Mouse (Mus musculus) 416B (cell line): Measurements from ENCODE around the gene Mllt11.

ENCODE experiments used
- DNase-seq: peaks from one replicate; pipeline ENCODE4 v3.0.0; 2011; ENCODE audit warnings: low read depth

The Mllt11 gene

GRCm38 (mm10) chr3:95243086-95243485 is 11.1 kb upstream of the Mllt11 start:
- DNase-seq = no peak

- DNase-seq = no peak
Measured at GRCm38 (mm10) chr3:95241498-95241897, 9.5 kb upstream of the Mllt11 start, which contains the start of gene Gm128. TSS of gene Gm128 (minus strand) at chr3:95241598.

- DNase-seq = no peak
Measured at GRCm38 (mm10) chr3:95240900-95241299, 8.9 kb upstream of the Mllt11 start.

DNA sequence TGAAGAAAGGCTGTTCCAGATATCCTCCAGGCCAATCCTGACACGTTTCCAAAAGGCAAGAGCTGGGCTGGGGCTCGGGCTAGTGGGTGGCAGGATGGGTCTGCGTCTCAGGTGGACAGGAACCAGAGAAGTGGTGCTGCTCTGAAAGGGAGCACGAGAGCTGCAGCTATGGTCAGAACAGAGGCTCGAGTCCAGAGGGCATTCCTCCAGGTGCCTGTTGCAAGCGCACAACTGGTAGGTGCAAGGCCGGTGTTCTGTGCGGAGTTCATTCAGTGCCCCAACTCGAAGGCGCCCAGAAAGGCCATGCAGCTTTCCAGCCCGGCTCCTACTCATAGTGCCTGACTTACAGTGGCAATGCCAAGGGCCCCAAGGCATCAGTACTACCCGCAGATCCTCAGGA is 8.0 kb upstream of the Mllt11 start:
- DNase-seq = no peak

- DNase-seq = peak; percentile 44
Measured at GRCm38 (mm10) chr3:95239022-95239421, 7.1 kb upstream of the Mllt11 start.

GRCm38 (mm10) chr3:95237541-95238099 is 5.6 kb upstream of the Mllt11 start:
- DNase-seq = no peak

- DNase-seq = no peak
Measured at GRCm38 (mm10) chr3:95235386-95236301, 3.7 kb upstream of the Mllt11 start.

DNA sequence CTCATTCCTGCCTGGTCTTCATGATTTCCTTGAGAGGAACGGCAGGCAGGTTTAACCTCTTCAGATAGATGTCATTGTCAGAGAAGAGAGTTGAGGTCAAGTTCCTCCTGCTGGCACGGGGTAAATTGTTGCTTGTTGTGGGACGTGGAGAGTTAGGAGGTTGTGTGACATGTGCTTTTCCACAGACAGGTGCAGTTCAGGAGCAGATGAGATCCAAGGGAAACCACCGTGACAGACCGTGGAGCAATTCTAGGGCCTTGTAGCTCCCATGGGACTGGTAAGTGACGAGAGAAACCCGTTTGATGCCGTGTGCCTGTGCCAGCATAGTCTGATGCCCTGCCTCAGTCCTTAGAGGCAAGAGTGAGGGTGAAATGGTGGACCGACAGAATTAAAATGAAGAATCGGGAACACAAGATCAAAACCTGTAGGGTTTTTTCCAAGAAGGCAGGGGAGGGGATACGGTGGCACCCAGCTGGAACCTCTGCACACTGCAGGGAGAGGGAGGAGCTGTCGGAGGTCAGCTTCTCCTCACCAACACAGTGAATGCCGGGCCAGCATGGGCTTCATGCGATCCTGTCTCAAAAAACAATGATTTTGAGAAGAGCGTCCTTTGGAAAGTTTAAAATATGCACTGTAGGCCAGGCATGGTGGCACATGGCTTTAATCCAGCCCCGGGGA is 1.5 kb upstream of the Mllt11 start:
- no peak for DNase-seq

DNA sequence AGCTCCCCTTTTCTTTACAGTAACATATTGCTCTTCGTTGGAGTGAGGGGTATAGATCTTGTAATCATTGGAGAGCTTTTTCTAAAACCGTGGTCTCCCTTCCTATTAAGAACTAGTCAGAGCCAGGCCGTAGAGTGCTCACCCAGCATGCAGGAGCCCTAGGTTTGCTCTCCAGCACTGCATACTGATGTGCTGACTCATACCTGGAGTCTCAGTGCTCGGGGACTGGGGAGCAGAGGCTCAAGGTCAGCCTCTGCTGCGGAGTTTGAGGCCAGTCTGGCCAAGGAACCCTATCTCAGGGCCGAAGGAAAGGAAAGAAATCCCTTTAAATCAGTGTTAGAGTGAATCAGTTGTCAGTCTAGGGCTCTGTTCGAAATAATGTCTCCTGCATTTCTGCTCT is 800 bp upstream of the Mllt11 start:
- DNase-seq = peak; percentile 59

- no peak for DNase-seq
Measured at GRCm38 (mm10) chr3:95230495-95231297, 1.3 kb downstream of the Mllt11 start.

DNA sequence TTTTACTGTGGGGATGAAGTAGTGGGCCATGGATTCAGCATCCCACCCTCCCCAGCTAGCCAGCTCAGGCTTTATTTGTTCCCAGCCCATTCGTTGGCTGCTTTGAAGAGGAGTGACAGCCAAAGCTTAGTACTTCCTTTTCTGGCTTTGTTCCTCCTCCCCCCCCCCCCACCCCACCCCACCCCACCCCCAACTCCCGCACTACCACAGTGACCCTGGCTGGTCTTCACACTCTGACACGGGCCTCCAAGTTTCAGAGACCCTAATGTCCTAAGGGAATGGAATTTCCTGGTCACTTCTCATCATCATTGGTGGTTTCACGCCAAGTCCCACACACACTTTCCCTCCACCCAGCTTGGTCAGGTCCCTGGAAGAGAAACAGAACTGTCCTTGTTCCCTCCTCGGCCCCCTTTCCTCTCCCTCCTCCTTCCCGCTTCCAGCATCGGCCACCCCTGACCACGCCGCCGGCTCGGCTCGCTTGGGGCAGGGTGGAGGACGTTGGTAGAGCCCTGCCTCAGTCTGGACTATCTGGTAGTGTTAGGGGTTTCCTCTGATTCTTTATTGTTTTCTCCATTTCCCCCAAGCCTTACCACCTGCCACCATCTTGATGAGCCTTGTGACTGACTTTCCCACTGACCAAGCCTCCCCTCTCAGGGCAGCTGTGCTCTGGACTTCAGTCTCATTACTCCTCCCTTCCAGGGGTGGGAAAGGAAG is 2.0 kb downstream of the Mllt11 start:
- DNase-seq = peak; percentile 79

DNA sequence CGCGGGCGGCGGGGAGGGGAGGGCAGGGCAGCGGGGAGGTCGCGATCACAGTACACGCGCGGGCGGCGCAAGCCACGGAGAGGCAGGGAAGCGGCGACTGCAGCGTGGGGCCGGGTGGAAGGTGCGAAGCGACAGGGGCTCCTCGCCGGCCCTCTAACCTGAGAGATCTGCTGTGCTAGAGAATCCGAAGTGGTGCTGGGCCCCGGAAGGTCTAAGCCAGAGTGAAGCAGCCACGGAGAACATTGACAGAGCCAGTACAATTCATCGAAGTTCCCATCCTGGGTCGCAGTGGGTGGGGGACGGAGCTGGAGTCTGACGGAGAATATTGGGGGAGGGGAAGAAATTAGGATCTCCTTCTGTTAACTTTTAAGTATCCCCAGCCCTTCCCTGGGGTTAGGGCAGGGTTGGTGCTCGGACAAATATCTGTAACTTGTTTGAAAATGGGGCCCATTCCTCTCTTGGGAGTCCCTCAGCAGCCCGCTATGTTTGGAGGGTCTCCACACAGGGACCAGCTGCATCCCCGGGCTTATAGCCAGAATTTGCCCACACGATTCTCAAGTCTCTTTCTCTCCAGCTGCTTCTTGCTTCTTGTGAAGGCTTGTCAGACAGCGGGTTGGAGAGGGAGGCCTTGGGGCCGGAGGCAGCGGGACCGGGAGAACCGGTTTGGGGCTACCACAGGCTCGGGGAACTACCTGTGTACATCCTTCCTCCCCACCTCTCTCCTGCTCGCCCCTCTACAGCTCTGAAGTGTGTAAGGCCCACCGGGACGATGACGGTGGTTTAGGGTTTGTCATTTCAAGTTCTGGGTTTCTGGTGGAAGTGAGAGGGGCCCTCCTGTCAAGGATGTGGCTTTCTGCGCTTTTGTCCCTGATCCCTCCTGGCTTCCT is 2.8 kb downstream of the Mllt11 start:
- DNase-seq = peak; percentile 37

- peak; percentile 88 for DNase-seq
Measured at GRCm38 (mm10) chr3:95228148-95228893, 3.6 kb downstream of the Mllt11 start, which contains the start of gene Cdc42se1. TSS of gene Cdc42se1 (plus strand) at chr3:95228732.

DNA sequence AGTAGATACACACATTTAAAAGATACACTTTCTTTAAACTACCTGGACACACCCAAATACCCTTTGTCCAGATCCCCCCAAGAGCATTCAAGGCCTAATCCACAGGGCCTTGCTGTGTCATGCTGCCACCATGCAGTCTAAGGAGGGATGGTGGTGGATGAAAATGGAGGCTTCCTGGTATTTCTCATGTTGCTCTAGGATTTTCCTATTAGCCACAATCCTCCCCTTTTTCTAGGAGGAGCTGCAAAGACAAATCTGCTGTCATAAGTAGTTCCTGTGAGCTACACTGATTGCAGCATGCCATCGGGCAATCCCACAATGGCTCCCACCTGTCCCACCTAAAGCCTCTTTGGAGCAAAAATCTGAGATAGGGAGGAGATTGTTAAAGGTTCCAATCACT is 4.8 kb downstream of the Mllt11 start:
- DNase-seq = peak; percentile 26

DNA sequence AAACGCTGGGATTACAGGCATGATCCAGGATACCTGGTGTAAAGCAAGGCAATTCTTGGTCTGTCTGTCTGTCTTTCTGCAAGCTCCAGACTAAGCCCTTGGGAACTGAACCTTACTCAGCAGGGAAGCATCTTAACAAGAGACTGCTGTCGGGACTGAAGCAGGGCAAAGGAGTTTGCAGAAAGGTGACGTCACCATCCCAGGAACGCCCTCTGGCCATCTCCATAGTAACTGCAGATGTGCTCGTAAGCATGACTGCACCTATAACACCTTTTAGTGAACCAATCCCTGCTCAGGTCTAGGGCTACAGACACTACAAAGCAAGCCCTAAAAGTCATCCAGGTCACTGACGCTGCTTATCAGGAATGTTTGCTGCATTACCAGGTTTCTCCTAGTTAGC is 7.7 kb downstream of the Mllt11 start:
- no peak for DNase-seq

GRCm38 (mm10) chr3:95223041-95223440 is 8.9 kb downstream of the Mllt11 start:
- DNase-seq = no peak

- peak; percentile 91 for DNase-seq
Measured at GRCm38 (mm10) chr3:95218466-95219137, 13.4 kb downstream of the Mllt11 start.

DNA sequence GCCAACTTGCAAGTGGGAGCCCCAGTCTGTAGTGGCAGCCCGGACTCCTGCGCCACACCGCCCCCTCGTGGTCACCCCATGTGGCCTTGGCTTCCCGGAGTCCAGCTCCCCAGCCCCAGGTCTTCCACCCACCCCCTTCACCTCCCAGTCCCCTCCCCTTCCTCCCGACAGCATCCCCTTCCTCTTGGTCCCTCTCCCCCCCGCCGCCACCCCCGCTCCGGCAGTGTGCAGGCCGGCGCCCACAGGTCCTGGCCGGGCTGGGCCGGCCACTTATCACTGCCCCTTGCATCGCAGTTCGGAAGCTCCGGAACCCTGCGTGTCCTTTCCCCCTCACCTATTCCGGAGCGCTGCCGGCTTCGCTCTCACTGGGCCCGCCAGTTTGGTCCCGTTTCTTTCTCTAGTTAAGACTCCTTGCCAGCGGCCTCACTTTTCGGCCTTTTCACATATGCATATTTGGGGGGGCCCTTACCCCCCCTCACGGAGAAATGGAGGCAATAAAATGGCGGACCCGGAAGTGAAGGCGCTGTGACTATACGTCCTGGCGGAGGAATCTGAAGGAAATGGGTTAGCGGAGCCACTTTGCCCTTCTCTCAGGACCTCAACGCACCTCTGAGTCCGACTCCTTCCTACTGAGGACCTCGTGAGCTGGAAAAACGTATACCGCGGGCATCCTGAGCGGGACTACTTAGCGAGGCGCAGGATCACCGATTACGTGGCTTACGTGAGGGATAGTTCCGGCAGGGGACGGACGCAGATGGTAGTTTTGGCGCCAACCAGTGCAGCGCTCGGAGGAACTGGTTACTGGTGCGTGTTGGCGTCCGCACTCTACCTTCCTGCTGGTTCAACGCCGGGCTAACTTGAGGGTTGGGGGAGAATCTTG is 14.5 kb downstream of the Mllt11 start, which contains the start of gene Gabpb2:
Gene Gabpb2, minus strand, starts transcription at position 662 of the 880 bp plus-strand sequence.
- DNase-seq = peak; percentile 98
